Mouse (Mus musculus): Measurements from ENCODE around the gene Gm11985. TPM values are rescaled to one million over a fixed set of nuclear protein-coding genes. Genes with fewer than 3 reads are reported as not detected.

Gm11985 gene
- polyA plus RNA-seq, 1 experiment from 2014 or later = not detected

DNA sequence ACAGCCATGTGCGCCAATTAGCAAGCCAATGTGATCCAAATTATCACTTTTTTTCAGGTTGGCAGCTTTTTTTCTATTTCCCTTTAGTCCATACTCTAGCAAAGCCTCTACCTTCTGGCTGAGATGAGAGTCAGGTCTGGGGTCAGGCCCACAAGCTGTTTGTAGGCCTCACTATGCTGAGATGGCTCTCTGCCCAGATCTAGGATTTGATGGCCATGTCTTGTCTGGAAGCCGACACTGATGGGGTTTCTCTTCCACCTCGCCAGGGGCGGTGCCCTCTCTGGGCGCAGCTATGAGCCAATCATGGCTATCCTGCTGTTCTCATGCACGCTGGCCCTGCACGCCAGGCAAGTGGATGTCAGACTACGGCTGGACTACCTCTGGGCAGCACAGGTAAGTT, 37.9 kb downstream of the Gm11985 start:
- no peak for ATAC-seq (replicated peaks; ENCODE audit: insufficient number of reproducible peaks, insufficient read depth, low FRiP score, low read depth)
- Histone ChIP-seq H3K9ac (no peak overlapping the region), H3K36me3 (no peaks in the 10 kb centered on the region), H3K27ac (no peak overlapping the region), H3K9me3 (replicated peaks) (no peaks in the 10 kb centered on the region), H3K27me3 (no peaks in the 10 kb centered on the region), H3K4me2 (no peak overlapping the region), H3K4me3 (no peak overlapping the region), H3K4me1 (replicated peaks) (no peaks in the 10 kb centered on the region)
- WGBS = 91% methylated on average over 8 of the region's 8 CpGs

DNA sequence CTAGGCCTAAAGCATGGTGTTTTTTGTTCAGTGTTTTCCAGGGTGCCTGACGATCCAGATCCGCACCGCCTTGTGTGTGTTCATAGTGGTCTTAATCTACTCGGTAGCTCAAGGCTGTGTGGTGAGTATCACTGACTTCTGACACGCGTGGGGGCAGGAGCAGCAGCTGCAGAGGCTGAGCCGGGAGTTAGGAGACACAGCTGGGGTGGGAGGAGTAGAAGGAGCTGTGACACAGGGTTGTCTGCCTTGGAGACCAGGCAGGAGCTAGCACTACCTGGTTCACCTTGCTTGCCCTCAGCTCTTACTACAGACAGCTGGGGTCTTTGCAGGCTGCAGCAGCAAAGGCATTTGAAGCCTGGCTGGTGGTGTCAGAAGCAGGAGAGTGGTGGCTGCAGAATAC, 38.9 kb downstream of the Gm11985 start:
- Histone ChIP-seq H3K4me2 (no peak overlapping the region), H3K27ac (no peak overlapping the region), H3K4me3 (no peak overlapping the region), H3K9me3 (replicated peaks) (no peaks in the 10 kb centered on the region), H3K27me3 (no peaks in the 10 kb centered on the region), H3K9ac (no peak overlapping the region), H3K36me3 (no peaks in the 10 kb centered on the region), H3K4me1 (replicated peaks) (no peaks in the 10 kb centered on the region)
- no peak for ATAC-seq (replicated peaks; ENCODE audit: insufficient number of reproducible peaks, insufficient read depth, low FRiP score, low read depth)
- 56% methylated on average over 7 of the region's 7 CpGs for WGBS

DNA sequence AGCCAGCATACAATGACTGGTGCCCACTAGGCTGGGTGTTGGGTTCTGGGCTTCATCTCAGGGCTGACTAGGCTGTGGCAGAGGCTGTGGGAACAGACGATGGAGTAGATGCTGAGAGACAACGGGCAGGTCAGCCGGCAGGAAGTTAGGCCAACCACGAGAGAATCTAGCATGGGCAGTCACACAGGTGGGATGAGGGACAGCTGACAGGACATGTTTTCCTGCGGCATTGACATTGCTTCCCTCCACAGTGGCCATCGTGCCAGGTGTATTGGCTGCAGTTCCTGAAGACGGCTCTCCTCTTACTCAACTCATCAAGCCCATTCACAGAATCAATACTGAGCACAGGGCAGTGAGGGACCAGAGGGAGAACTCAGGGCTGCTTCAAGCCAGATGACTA, 40.4 kb downstream of the Gm11985 start:
- Histone ChIP-seq H3K4me3 (no peak overlapping the region), H3K36me3 (no peaks in the 10 kb centered on the region), H3K9ac (no peak overlapping the region), H3K4me1 (replicated peaks) (no peaks in the 10 kb centered on the region), H3K27me3 (no peaks in the 10 kb centered on the region), H3K4me2 (no peak overlapping the region), H3K9me3 (replicated peaks) (no peaks in the 10 kb centered on the region), H3K27ac (no peak overlapping the region)
- ATAC-seq (replicated peaks; ENCODE audit: insufficient number of reproducible peaks, insufficient read depth, low FRiP score, low read depth) = no peak
- WGBS = 89% methylated on average over 7 of the region's 7 CpGs

DNA sequence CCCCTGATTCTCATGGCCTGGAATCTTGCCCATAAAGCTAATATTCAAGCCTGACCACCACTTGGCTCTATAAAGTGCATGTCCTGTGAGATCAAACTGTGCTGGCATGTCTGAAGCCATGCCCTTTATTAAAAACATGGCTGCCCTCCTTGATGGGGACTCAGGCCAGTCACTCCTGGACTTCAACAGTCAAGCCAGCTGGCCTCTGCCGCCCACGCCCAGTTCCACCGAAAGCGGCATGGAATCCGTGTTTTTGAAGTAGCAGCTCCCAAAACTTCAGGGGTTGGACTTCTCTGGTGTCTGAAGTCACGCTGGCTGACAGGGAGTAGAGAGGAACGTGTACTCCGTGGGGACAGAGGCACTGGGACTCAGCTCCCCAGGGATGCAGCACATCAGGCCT, 40.8 kb downstream of the Gm11985 start:
- Histone ChIP-seq H3K36me3 (no peaks in the 10 kb centered on the region), H3K4me1 (replicated peaks) (peaks cover 4% of the 10 kb centered on the region), H3K9ac (no peak overlapping the region), H3K4me2 (no peak overlapping the region), H3K9me3 (replicated peaks) (no peaks in the 10 kb centered on the region), H3K27me3 (no peaks in the 10 kb centered on the region), H3K4me3 (no peak overlapping the region), H3K27ac (no peak overlapping the region)
- ATAC-seq (replicated peaks; ENCODE audit: insufficient number of reproducible peaks, insufficient read depth, low FRiP score, low read depth) = no peak
- WGBS = 84% methylated on average over 8 of the region's 8 CpGs

DNA sequence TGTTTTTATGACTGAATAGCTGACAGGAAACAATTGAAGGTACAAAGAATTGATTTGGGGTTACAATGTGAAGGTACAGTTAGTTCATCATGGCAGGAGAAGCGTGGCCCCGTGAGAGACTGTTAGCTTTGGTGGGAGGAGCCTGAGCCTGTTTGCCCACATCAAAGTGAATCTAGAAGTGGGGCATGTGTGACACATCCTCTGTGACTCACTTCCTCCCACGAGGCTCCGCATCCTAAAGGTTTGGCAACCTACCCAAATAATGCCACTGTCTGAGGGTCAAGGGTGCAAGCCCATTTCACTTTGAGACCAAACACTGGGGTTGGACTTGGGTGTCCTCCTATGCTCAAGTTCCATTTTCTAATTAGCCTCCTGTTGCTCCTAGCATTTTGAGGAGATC, 43.1 kb downstream of the Gm11985 start:
- no peaks in the 10 kb centered on the region for H3K36me3 ChIP-seq
- 61% methylated on average over 4 of the region's 4 CpGs for WGBS
- H3K9me3 ChIP-seq (replicated peaks) = no peaks in the 10 kb centered on the region
- H3K27ac ChIP-seq = no peak overlapping the region
- no peak overlapping the region for H3K4me2 ChIP-seq
- no peak overlapping the region for H3K9ac ChIP-seq
- ATAC-seq (replicated peaks; ENCODE audit: insufficient number of reproducible peaks, insufficient read depth, low FRiP score, low read depth) = no peak
- no peak overlapping the region for H3K4me3 ChIP-seq
- peaks cover 6% of the 10 kb centered on the region for H3K4me1 ChIP-seq (replicated peaks)
- no peaks in the 10 kb centered on the region for H3K27me3 ChIP-seq

DNA sequence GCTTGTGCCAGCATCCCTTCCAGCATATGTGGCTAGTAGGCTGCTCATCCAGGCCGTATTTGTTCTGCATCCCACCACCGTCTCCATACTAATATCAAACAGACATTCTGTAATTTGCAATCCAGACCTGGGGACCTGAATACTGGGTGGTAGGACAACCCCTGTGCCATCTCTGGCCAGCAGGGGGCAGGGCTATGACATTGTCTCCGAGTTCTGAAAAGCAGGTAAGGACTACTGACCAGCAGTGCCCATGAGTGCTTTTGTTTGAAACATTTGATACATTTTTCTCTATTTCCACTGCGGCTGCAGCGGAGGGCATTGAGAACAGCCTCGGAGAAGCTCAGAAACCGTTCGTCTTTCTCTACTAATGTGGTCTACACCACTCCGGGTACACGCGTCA, 44.0 kb downstream of the Gm11985 start:
- Histone ChIP-seq H3K9ac (no peak overlapping the region), H3K4me1 (replicated peaks) (peaks cover 6% of the 10 kb centered on the region), H3K4me3 (no peak overlapping the region), H3K27me3 (no peaks in the 10 kb centered on the region), H3K27ac (no peak overlapping the region), H3K9me3 (replicated peaks) (no peaks in the 10 kb centered on the region), H3K4me2 (no peak overlapping the region), H3K36me3 (no peaks in the 10 kb centered on the region)
- ATAC-seq (replicated peaks; ENCODE audit: insufficient number of reproducible peaks, insufficient read depth, low FRiP score, low read depth) = no peak
- 79% methylated on average over 11 of the region's 11 CpGs for WGBS

DNA sequence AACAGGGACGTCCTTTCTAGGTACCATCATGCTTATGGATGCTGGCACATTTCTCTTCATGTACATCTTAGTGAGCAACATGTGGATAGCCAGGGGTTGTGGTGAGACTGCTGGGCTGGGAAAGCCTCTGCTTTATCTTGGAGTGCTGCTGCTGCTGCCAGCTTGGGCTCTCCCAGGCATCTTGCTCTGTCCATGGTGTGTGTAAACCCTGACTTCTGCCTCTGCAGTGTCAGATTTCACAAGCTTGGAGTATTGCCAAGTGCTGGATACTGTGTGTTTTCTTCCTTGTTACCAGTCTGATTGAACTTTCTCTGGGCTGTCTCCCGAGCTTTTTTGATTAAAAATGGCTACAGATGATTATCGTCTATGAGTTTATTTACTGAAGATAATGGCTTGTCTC, 45.6 kb downstream of the Gm11985 start:
- peaks cover 6% of the 10 kb centered on the region for H3K4me1 ChIP-seq (replicated peaks)
- 0 out of 2 replicates have a peak, but pooled peaks have one; percentile 36 for ATAC-seq (replicated peaks; ENCODE audit: insufficient number of reproducible peaks, insufficient read depth, low FRiP score, low read depth)
- no peak overlapping the region for H3K4me2 ChIP-seq
- no peak overlapping the region for H3K27ac ChIP-seq
- WGBS = 27% methylated on average over 3 of the region's 3 CpGs
- no peaks in the 10 kb centered on the region for H3K9me3 ChIP-seq (replicated peaks)
- no peak overlapping the region for H3K9ac ChIP-seq
- H3K4me3 ChIP-seq = no peak overlapping the region
- no peaks in the 10 kb centered on the region for H3K36me3 ChIP-seq
- no peaks in the 10 kb centered on the region for H3K27me3 ChIP-seq

DNA sequence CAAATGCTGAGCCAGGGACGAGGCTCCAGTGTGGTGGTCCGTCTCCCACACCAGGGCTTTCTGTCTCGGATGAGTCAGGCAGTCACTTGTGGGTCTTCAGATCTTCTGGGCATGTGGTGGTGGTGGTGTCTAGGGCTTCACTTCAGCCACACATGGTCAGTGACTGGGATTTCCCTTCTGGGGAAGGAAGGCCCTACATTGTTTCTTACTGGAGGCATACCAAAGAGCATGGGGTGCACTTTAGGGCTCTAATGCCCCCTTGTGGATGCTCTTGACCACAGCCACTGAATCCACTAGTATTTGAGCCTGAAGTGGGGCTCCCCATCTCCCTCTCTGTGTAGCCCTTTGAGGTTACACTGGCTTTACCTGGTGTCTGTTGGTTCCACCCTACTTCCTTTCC, 47.9 kb downstream of the Gm11985 start:
- 91% methylated on average over 3 of the region's 3 CpGs for WGBS
- Histone ChIP-seq H3K27ac (no peak overlapping the region), H3K27me3 (no peaks in the 10 kb centered on the region), H3K36me3 (no peaks in the 10 kb centered on the region), H3K9ac (no peak overlapping the region), H3K4me3 (no peak overlapping the region), H3K9me3 (replicated peaks) (no peaks in the 10 kb centered on the region), H3K4me1 (replicated peaks) (peaks cover 6% of the 10 kb centered on the region), H3K4me2 (no peak overlapping the region)
- ATAC-seq (replicated peaks; ENCODE audit: insufficient number of reproducible peaks, insufficient read depth, low FRiP score, low read depth) = no peak

DNA sequence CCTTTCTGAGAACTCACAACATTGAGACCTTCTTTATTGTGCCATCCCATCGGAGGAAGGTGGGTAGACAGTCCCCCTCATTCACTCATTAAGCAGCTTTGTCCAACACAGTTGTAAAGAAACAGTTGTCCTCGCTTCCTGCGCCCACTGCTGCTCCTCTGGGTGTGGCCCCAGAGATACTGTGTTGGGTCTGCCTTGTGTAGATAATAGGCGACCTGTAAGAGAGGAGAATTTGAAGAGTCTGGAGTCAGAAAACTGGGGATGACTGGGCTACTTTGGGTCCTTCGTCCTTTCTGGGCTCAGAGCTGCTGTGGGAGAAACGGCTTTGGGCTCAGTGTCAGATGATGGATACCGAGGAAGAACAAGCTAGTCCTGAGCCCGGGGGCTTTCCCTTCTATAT, 50.0 kb downstream of the Gm11985 start:
- Histone ChIP-seq H3K4me2 (no peak overlapping the region), H3K9ac (no peak overlapping the region)
- no peak for ATAC-seq (replicated peaks; ENCODE audit: insufficient number of reproducible peaks, insufficient read depth, low FRiP score, low read depth)

DNA sequence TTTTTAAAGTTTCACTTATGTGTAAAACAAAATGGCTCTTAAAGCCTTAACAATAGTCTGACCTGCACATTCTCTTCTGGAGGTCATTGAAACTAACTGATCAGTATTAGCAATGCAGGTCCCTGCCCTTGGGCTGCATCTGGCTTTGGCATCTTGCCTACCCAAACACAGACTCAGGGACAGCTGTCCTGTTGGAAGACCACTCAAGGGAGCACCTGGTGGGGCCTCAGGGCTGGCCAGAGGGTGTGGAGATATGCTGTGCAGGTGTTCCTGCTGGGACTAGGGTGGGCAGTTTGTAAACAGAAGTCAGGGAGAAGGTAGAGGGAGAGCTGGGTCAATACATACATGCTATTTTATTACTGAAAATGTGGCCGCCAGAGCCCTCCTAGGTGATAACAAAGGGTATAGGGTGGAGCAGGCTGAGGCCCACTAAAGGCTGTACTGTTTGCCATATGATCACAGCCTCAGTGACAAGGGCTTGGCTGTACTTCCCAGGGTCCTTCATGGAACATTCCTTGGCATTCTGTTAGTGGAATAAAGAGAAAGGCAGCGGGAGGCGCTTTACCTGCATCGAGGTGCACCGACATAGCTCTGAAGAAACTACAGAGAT, 52.0 kb downstream of the Gm11985 start:
- H3K4me3 ChIP-seq = no peak overlapping the region
- H3K4me2 ChIP-seq = no peak overlapping the region
- H3K36me3 ChIP-seq = no peaks in the 10 kb centered on the region
- H3K9ac ChIP-seq = no peak overlapping the region
- H3K4me1 ChIP-seq (replicated peaks) = no peaks in the 10 kb centered on the region
- H3K9me3 ChIP-seq (replicated peaks) = no peaks in the 10 kb centered on the region
- H3K27ac ChIP-seq = no peak overlapping the region
- WGBS = 95% methylated on average over 5 of the region's 5 CpGs
- H3K27me3 ChIP-seq = no peaks in the 10 kb centered on the region
- ATAC-seq (replicated peaks; ENCODE audit: insufficient number of reproducible peaks, insufficient read depth, low FRiP score, low read depth) = no peak

More for the DNA sequence above, 50.0 kb downstream of the Gm11985 start:
- H3K36me3 ChIP-seq = no peaks in the 10 kb centered on the region
- H3K4me3 ChIP-seq = no peak overlapping the region
- no peaks in the 10 kb centered on the region for H3K9me3 ChIP-seq (replicated peaks)
- WGBS = 83% methylated on average over 8 of the region's 8 CpGs
- no peak overlapping the region for H3K27ac ChIP-seq
- peaks cover 6% of the 10 kb centered on the region for H3K4me1 ChIP-seq (replicated peaks)
- no peaks in the 10 kb centered on the region for H3K27me3 ChIP-seq

DNA sequence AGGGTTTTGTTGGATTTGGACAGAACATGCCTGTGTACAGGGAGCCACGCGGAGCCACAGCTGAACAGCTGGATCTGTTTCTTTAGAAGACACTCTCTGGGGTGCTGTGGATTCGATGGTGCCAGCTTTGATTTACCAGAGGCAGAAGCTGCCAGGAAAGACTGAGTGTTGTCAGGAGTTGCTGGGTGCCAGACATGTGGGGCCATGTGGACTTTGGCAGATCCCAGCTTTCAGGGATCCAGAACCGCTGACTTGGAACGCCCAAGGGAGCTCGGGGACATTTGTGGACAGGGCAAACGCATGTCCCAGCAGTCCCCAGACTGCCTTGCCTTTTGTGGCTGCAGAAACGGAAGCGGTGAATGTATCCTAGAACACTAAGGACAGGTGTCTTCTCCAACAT, 52.6 kb downstream of the Gm11985 start:
- WGBS = 80% methylated on average over 9 of the region's 9 CpGs
- no peak overlapping the region for H3K4me2 ChIP-seq
- H3K4me3 ChIP-seq = no peak overlapping the region
- no peaks in the 10 kb centered on the region for H3K27me3 ChIP-seq
- ATAC-seq (replicated peaks; ENCODE audit: insufficient number of reproducible peaks, insufficient read depth, low FRiP score, low read depth) = no peak
- no peak overlapping the region for H3K9ac ChIP-seq
- H3K36me3 ChIP-seq = no peaks in the 10 kb centered on the region
- H3K4me1 ChIP-seq (replicated peaks) = no peaks in the 10 kb centered on the region
- no peaks in the 10 kb centered on the region for H3K9me3 ChIP-seq (replicated peaks)
- no peak overlapping the region for H3K27ac ChIP-seq

DNA sequence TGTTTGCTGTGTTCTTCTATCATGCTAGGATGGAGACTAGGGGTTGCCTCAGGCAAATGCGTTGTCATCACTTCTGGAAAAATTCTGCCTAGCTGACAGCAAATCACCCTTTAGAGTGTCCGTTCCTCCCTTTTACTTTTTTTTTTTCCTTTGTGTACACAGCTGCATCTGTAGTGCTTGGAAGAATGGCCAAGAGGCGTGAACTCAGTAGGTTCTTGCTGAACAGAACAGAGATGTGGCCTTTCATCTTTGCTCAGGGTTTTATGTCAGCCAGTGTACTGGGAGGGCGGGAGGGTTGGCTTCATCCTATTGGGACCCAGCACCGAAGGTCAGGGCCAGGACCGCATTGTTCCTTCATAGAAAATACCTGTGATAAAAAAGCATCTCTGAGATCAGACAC, 53.1 kb downstream of the Gm11985 start:
- Histone ChIP-seq H3K27ac (no peak overlapping the region), H3K36me3 (no peaks in the 10 kb centered on the region), H3K27me3 (no peaks in the 10 kb centered on the region), H3K4me2 (no peak overlapping the region), H3K4me1 (replicated peaks) (peaks cover 1% of the 10 kb centered on the region; the same call in 1 of the 2 replicates), H3K9ac (no peak overlapping the region), H3K9me3 (replicated peaks) (no peaks in the 10 kb centered on the region), H3K4me3 (no peak overlapping the region)
- ATAC-seq (replicated peaks; ENCODE audit: insufficient number of reproducible peaks, insufficient read depth, low FRiP score, low read depth) = no peak
- WGBS = 79% methylated on average over 6 of the region's 6 CpGs
